Mouse (Mus musculus): ENCODE data around the gene Lsamp.

The Lsamp gene

GRCm38 (mm10) chr16:41244711-41245110, 1260.5 kb downstream of the Lsamp start:
- peak; percentile 51 for DNase-seq (ENCODE audit: low spot score)

GRCm38 (mm10) chr16:41258145-41259035, 1274.2 kb downstream of the Lsamp start:
- peak; percentile 82 for DNase-seq (ENCODE audit: low spot score)

GRCm38 (mm10) chr16:41275999-41276671, 1292.0 kb downstream of the Lsamp start:
- no peak for DNase-seq (ENCODE audit: low spot score)

GRCm38 (mm10) chr16:41317992-41318391, 1333.8 kb downstream of the Lsamp start:
- DNase-seq (ENCODE audit: low spot score), result no peak

GRCm38 (mm10) chr16:41343431-41343830, 1359.3 kb downstream of the Lsamp start:
- DNase-seq (ENCODE audit: low spot score), result no peak

GRCm38 (mm10) chr16:41365138-41365537, 1381.0 kb downstream of the Lsamp start:
- no peak for DNase-seq (ENCODE audit: low spot score)

GRCm38 (mm10) chr16:41383702-41384101, 1399.5 kb downstream of the Lsamp start:
- DNase-seq (ENCODE audit: low spot score), result no peak

GRCm38 (mm10) chr16:41384288-41384687, 1400.1 kb downstream of the Lsamp start:
- DNase-seq (ENCODE audit: low spot score), result no peak

GRCm38 (mm10) chr16:41408850-41409249, 1424.7 kb downstream of the Lsamp start:
- DNase-seq (ENCODE audit: low spot score), result no peak

GRCm38 (mm10) chr16:41410671-41411070, 1426.5 kb downstream of the Lsamp start:
- no peak for DNase-seq (ENCODE audit: low spot score)

GRCm38 (mm10) chr16:41417363-41417762, 1433.2 kb downstream of the Lsamp start:
- DNase-seq (ENCODE audit: low spot score), result no peak

GRCm38 (mm10) chr16:41467391-41467790, 1483.2 kb downstream of the Lsamp start:
- no peak for DNase-seq (ENCODE audit: low spot score)

- no peak for DNase-seq (ENCODE audit: low spot score)
Measured at GRCm38 (mm10) chr16:41478694-41479093, 1494.5 kb downstream of the Lsamp start.

- no peak for DNase-seq (ENCODE audit: low spot score)
Measured at GRCm38 (mm10) chr16:41481832-41482231, 1497.7 kb downstream of the Lsamp start.

GRCm38 (mm10) chr16:41510915-41511552, 1526.9 kb downstream of the Lsamp start:
- no peak for DNase-seq (ENCODE audit: low spot score)

- no peak for DNase-seq (ENCODE audit: low spot score)
Measured at GRCm38 (mm10) chr16:41521566-41521965, 1537.4 kb downstream of the Lsamp start.

GRCm38 (mm10) chr16:41524266-41524665, 1540.1 kb downstream of the Lsamp start:
- no peak for DNase-seq (ENCODE audit: low spot score)

- DNase-seq (ENCODE audit: low spot score), result peak; percentile 45
Measured at GRCm38 (mm10) chr16:41532661-41533551, 1548.7 kb downstream of the Lsamp start.

- no peak for DNase-seq (ENCODE audit: low spot score)
Measured at GRCm38 (mm10) chr16:41533686-41534085, 1549.5 kb downstream of the Lsamp start.

GRCm38 (mm10) chr16:41535806-41536205, 1551.6 kb downstream of the Lsamp start:
- no peak for DNase-seq (ENCODE audit: low spot score)

GRCm38 (mm10) chr16:41542641-41543040, 1558.5 kb downstream of the Lsamp start:
- no peak for DNase-seq (ENCODE audit: low spot score)

GRCm38 (mm10) chr16:41551164-41551563, 1567.0 kb downstream of the Lsamp start:
- no peak for DNase-seq (ENCODE audit: low spot score)

Measured in testis, postnatal 10 days (tissue).